Mouse (Mus musculus) ES-Bruce4 (cell line): ENCODE results near the gene Mrs2.

ENCODE experiments used
- CTCF ChIP-seq: IDR thresholded peaks from one replicate; pipeline ENCODE4 v1.8.1; 2011; ENCODE audit warnings: low read depth, low read length
- POLR2A ChIP-seq: IDR thresholded peaks from one replicate; pipeline ENCODE4 v1.8.1; 2011; ENCODE audit warnings: low read length; ENCODE audit not compliant: insufficient read depth

DNA sequence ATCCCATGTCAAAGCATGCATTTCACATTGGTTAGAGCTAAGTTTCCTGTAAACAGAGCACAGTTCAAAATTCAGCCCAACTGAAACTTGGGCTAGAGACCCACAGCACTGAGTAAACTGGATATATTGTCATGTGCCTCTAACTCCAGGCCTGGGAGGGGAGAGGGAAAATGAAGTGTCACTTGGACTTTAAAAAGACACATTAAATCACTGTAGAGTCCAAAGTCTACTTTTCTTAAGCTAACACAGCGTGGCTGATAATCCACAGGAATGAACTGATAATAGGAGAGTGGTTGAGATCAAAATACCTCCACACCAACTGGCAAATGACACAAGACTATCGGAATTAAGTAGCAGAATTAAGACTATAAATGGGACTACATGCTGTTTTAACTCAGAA, 20.6 kb downstream of the Mrs2 start:
- no peak for TF ChIP-seq CTCF
- no peak for TF ChIP-seq POLR2A
